Mouse (Mus musculus) forebrain, embryonic 14.5 days (tissue): ENCODE data around the gene Gpr174. TPM values are rescaled to one million over a fixed set of nuclear protein-coding genes. Genes with fewer than 3 reads are reported as not detected.

Source experiments
- polyA plus RNA-seq: library from polyadenylated mRNA; unstranded; fragments of >200 nt; fragmentation: Nextera tagmentation; extraction: Ambion mirVana; gene quantifications from 2 replicates; pipeline ENCODE4 v1.2.1, GENCODE M21; 2014

Gpr174 gene
- polyA plus RNA-seq, 1 experiment from 2014 or later, result 0.17 TPM

Other genes starting within 250 kb of the Gpr174 start
- not detected in 2 replicates for gene P2ry10, start 167.4 kb upstream of the Gpr174 start, polyA plus RNA-seq
- gene P2ry10b, start 107.0 kb upstream of the Gpr174 start, polyA plus RNA-seq, result 0.25 and 0.56 TPM in 2 replicates
- 148 and 186 TPM in 2 replicates for gene Itm2a, start 147.5 kb downstream of the Gpr174 start, polyA plus RNA-seq